Mouse (Mus musculus) bone marrow macrophage, adult 2 months (primary cell): ENCODE measurements around the gene Pim3.

Experiments
- CTCF ChIP-seq: IDR thresholded peaks from 2 replicates; pipeline ENCODE4 v1.5.1; 2012; ENCODE audit warnings: low read depth, mild to moderate bottlenecking, low read length, moderate library complexity
- POLR2A ChIP-seq: IDR thresholded peaks from 2 replicates; pipeline ENCODE4 v1.6.1; 2012; ENCODE audit warnings: mild to moderate bottlenecking, low read depth, low read length, borderline replicate concordance

DNA sequence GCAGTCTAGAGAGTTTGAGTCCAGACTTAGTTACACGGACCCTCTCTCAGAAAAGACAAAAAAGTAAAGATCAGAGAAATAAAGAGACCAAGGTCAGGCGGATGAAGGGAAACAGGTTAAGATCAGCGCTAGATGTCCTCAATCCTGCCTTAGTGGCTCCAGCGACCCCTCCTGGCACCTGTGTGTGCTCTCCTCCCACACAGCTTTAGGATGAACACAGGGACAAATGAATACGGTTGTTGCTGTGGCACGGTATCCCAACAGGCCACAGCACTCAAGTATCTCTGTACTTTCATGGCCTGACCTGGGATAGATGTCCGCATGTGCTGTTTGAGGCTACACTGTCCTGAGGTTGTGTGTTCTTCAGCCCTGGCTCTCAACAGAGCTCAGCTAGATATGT is 33.1 kb downstream of the Pim3 start:
- TF ChIP-seq POLR2A (no peak), CTCF (no peak)
